Mouse (Mus musculus): ENCODE data around the gene Tll2. TPM values are rescaled to one million over a fixed set of nuclear protein-coding genes. Genes with fewer than 3 reads are reported as not detected.

Gene Tll2
- polyA plus RNA-seq, 1 experiment from 2014 or later = not detected

DNA sequence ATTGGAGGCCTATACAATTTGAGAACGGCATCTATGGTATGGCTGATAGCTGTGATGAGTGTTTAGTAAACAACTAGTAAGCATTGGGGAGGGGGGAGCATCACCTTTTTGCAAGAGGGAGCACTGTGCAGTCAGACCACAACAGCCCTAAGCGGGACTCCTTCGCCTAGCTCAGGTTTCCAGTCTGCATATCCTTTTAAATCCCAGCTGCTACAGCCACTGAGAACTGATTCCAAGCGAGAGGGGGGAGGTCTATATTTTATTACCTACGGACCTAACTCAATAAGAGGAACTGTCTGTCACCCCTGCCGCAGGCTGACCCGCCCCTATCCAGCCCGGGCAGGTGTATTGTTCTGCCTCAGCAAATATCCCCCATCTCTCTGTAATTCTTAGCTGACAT lies 99.1 kb downstream of the Tll2 start:
- 63% methylated on average over 8 of the region's 8 CpGs for WGBS
- DNase-seq (ENCODE audit: low spot score) = no peak
- no peak overlapping the region for H3K9ac ChIP-seq (replicated peaks; ENCODE audit: low read depth)

DNA sequence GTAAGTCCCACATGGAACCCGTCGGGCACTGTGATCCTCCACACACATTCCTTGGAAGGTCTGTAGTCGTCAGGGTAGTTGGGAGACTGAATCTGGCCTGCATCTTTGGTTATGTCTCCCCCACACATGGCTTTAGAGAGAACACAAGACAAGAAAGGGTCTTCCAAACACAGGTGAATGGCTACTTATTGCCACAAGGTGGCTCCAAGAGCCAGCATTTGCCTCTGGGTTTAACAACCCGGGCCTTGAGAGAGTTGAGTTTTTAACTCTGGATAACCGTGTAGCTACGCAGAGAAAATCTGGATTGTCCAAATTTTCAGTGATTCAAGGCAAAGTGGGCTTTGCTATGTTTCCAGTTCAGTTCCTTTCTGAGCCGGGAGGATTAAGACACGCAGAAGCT lies 101.7 kb downstream of the Tll2 start:
- peak; percentile 40 for DNase-seq (ENCODE audit: low spot score)
- WGBS = 47% methylated on average over 8 of the region's 8 CpGs

More for the DNA sequence above, 99.1 kb downstream of the Tll2 start:
- Histone ChIP-seq H3K4me3 (ENCODE audit: low read depth, low read length) (no peak overlapping the region), H3K4me1 (ENCODE audit: insufficient read depth, low read depth, low read length) (no peaks in the 10 kb centered on the region), H3K36me3 (ENCODE audit: insufficient read depth, low read length) (no peaks in the 10 kb centered on the region), H3K9me3 (ENCODE audit: low read length) (no peaks in the 10 kb centered on the region), H3K4me2 (replicated peaks; ENCODE audit: low read depth, low read length) (no peak overlapping the region), H3K27me3 (replicated peaks; ENCODE audit: insufficient read depth, low read length) (no peaks in the 10 kb centered on the region), H3K27ac (ENCODE audit: low read length) (no peak overlapping the region)
- TF ChIP-seq CTCF (IDR thresholded peaks at IDR 0.05) (no peak), EP300 (IDR thresholded peaks at IDR 0.05) (no peak)
- ATAC-seq = no peak

DNA sequence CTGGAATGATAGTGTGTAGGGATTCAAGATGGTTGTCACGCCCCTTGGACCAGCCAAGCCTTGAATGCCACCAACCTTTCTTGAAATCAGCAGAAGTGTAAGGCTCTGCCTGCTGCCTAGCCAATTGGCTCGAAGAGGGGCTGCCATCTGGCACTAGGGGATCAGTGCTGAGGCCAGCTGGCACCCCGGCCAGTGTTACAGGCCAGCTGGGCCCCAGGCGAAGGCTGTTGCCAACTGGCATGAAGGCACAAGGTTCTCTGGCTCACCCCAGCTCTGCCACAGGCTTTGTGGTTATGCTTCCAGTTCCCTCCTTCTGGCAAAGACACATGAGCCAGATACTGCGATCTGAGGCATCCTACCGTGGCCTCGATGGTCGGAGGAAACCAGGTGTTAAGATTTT lies 105.2 kb downstream of the Tll2 start:
- H3K4me3 ChIP-seq (ENCODE audit: low read depth, low read length) = no peak overlapping the region
- H3K4me1 ChIP-seq (ENCODE audit: insufficient read depth, low read depth, low read length) = no peaks in the 10 kb centered on the region
- no peaks in the 10 kb centered on the region for H3K27me3 ChIP-seq (replicated peaks; ENCODE audit: insufficient read depth, low read length)
- H3K9ac ChIP-seq (replicated peaks; ENCODE audit: low read depth) = no peak overlapping the region
- ATAC-seq = no peak
- no peak overlapping the region for H3K4me2 ChIP-seq (replicated peaks; ENCODE audit: low read depth, low read length)
- no peaks in the 10 kb centered on the region for H3K9me3 ChIP-seq (ENCODE audit: low read length)
- WGBS = 76% methylated on average over 8 of the region's 8 CpGs
- TF ChIP-seq CTCF (IDR thresholded peaks at IDR 0.05) = no peak
- no peak for TF ChIP-seq EP300 (IDR thresholded peaks at IDR 0.05)
- H3K27ac ChIP-seq (ENCODE audit: low read length) = no peak overlapping the region
- H3K36me3 ChIP-seq (ENCODE audit: insufficient read depth, low read length) = no peaks in the 10 kb centered on the region
- DNase-seq (ENCODE audit: low spot score) = no peak

More for the DNA sequence above, 101.7 kb downstream of the Tll2 start:
- H3K9ac ChIP-seq (replicated peaks; ENCODE audit: low read depth) = no peak overlapping the region
- no peaks in the 10 kb centered on the region for H3K9me3 ChIP-seq (ENCODE audit: low read length)
- TF ChIP-seq CTCF (IDR thresholded peaks at IDR 0.05) (peak; percentile 65), EP300 (IDR thresholded peaks at IDR 0.05) (no peak)
- no peaks in the 10 kb centered on the region for H3K27me3 ChIP-seq (replicated peaks; ENCODE audit: insufficient read depth, low read length)
- no peak overlapping the region for H3K4me3 ChIP-seq (ENCODE audit: low read depth, low read length)
- no peak overlapping the region for H3K27ac ChIP-seq (ENCODE audit: low read length)
- H3K4me2 ChIP-seq (replicated peaks; ENCODE audit: low read depth, low read length) = no peak overlapping the region
- H3K4me1 ChIP-seq (ENCODE audit: insufficient read depth, low read depth, low read length) = no peaks in the 10 kb centered on the region
- H3K36me3 ChIP-seq (ENCODE audit: insufficient read depth, low read length) = no peaks in the 10 kb centered on the region
- ATAC-seq = no peak

DNA sequence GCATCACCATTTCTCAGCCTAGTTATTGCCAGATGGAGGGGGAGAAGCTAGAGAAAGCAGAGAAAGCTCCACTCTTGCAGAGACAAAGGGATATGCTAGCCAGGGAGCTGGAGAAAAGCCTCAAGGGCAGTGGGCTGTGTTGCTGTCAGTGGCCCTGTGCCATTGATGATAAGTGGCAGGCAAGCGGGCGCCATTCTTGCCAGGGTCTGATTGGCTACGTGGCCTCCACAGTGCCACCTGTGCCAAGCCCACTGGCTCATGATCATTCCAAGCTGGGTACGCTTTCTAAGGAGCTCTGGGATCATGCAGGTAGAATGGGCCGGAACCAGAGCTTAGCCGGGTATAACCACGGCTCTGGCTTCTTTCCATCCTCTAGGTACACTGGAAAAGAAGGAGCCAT lies 105.8 kb downstream of the Tll2 start:
- no peak overlapping the region for H3K9ac ChIP-seq (replicated peaks; ENCODE audit: low read depth)
- H3K4me3 ChIP-seq (ENCODE audit: low read depth, low read length) = no peak overlapping the region
- no peaks in the 10 kb centered on the region for H3K4me1 ChIP-seq (ENCODE audit: insufficient read depth, low read depth, low read length)
- H3K27me3 ChIP-seq (replicated peaks; ENCODE audit: insufficient read depth, low read length) = no peaks in the 10 kb centered on the region
- no peak for TF ChIP-seq CTCF (IDR thresholded peaks at IDR 0.05)
- no peak for TF ChIP-seq EP300 (IDR thresholded peaks at IDR 0.05)
- DNase-seq (ENCODE audit: low spot score) (no peak), ATAC-seq (no peak)
- WGBS = 88% methylated on average over 7 of the region's 7 CpGs
- H3K9me3 ChIP-seq (ENCODE audit: low read length) = no peaks in the 10 kb centered on the region
- no peak overlapping the region for H3K27ac ChIP-seq (ENCODE audit: low read length)
- no peaks in the 10 kb centered on the region for H3K36me3 ChIP-seq (ENCODE audit: insufficient read depth, low read length)
- no peak overlapping the region for H3K4me2 ChIP-seq (replicated peaks; ENCODE audit: low read depth, low read length)

DNA sequence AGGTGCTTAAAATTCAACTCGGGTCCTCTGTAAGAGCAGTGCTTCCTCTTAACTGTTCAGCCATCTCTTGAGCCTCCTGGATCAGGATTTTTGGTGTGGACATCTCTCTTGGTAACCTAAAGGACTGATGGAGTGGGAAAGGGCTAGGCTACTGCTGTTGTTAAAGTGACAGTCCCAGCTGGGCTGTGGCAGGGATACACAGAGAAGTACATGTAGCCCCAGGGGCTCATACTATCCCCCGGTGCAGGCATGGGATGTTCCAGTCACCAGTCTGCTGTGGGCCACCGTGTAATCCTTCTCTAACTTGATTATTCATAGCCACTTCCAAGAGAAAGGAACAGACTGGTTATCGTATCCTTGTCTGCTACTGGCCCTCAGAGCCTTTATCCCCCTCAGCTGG lies 109.6 kb downstream of the Tll2 start:
- H3K4me2 ChIP-seq (replicated peaks; ENCODE audit: low read depth, low read length) = no peak overlapping the region
- H3K9me3 ChIP-seq (ENCODE audit: low read length) = no peaks in the 10 kb centered on the region
- no peaks in the 10 kb centered on the region for H3K36me3 ChIP-seq (ENCODE audit: insufficient read depth, low read length)
- H3K27me3 ChIP-seq (replicated peaks; ENCODE audit: insufficient read depth, low read length) = no peaks in the 10 kb centered on the region
- 71% methylated on average over 4 of the region's 4 CpGs for WGBS
- H3K9ac ChIP-seq (replicated peaks; ENCODE audit: low read depth) = no peak overlapping the region
- no peak for TF ChIP-seq CTCF (IDR thresholded peaks at IDR 0.05)
- no peak for TF ChIP-seq EP300 (IDR thresholded peaks at IDR 0.05)
- no peaks in the 10 kb centered on the region for H3K4me1 ChIP-seq (ENCODE audit: insufficient read depth, low read depth, low read length)
- H3K27ac ChIP-seq (ENCODE audit: low read length) = no peak overlapping the region
- H3K4me3 ChIP-seq (ENCODE audit: low read depth, low read length) = no peak overlapping the region
- ATAC-seq = no peak
- no peak for DNase-seq (ENCODE audit: low spot score)

DNA sequence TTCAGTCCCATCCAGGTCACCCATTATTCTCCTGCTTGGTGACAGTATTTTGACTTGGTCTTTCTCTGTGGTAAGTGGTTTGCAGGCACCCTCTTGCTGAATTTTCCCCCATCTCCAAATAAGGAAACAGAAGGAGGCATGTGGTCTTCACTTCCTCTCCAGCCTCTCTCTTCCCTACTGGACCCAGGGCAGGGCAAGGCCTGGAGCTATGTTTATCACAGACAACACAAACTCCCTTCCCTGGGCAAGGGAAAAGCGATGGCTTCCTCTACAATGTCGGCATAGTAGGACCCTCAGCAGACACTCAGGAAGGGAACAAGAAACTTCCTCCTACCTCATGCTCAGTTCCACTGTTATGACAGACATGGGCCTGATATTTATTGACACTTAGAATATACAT lies 114.7 kb downstream of the Tll2 start:
- Histone ChIP-seq H3K27me3 (replicated peaks; ENCODE audit: insufficient read depth, low read length) (no peaks in the 10 kb centered on the region), H3K4me3 (ENCODE audit: low read depth, low read length) (no peak overlapping the region), H3K27ac (ENCODE audit: low read length) (no peak overlapping the region), H3K9me3 (ENCODE audit: low read length) (no peaks in the 10 kb centered on the region), H3K36me3 (ENCODE audit: insufficient read depth, low read length) (no peaks in the 10 kb centered on the region), H3K4me2 (replicated peaks; ENCODE audit: low read depth, low read length) (no peak overlapping the region), H3K9ac (replicated peaks; ENCODE audit: low read depth) (no peak overlapping the region), H3K4me1 (ENCODE audit: insufficient read depth, low read depth, low read length) (no peaks in the 10 kb centered on the region)
- no peak for ATAC-seq
- no peak for DNase-seq (ENCODE audit: low spot score)
- TF ChIP-seq CTCF (IDR thresholded peaks at IDR 0.05) (no peak), EP300 (IDR thresholded peaks at IDR 0.05) (no peak)
- WGBS = 29% methylated on average over 2 of the region's 2 CpGs

DNA sequence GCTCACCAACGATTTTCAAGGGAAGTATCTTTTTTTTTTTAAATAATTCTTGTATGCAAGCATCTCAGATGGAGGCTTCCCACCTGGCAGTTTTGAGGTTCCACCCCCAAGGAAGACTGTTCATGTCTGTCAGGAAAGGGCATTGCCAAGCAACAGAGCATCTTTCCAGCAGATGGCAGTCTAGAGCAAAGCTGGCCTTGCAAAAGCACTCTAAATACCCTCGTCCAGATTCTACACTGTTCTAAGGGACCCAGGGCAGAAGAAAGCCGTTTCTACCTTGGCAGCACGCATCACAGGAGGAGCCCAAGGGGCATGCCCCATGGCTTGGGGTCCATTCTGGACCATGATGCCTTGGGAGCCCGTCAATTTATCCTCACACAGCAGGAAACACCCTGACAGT lies 116.8 kb downstream of the Tll2 start:
- TF ChIP-seq EP300 (IDR thresholded peaks at IDR 0.05) (no peak), CTCF (IDR thresholded peaks at IDR 0.05) (peak; percentile 86)
- no peak overlapping the region for H3K4me3 ChIP-seq (ENCODE audit: low read depth, low read length)
- H3K4me1 ChIP-seq (ENCODE audit: insufficient read depth, low read depth, low read length) = no peaks in the 10 kb centered on the region
- no peak overlapping the region for H3K4me2 ChIP-seq (replicated peaks; ENCODE audit: low read depth, low read length)
- H3K27me3 ChIP-seq (replicated peaks; ENCODE audit: insufficient read depth, low read length) = no peaks in the 10 kb centered on the region
- H3K9me3 ChIP-seq (ENCODE audit: low read length) = no peaks in the 10 kb centered on the region
- DNase-seq (ENCODE audit: low spot score) (peak; percentile 72), ATAC-seq (0 out of 2 replicates have a peak, but pooled peaks have one; percentile 33)
- whole genome bisulfite sequencing = 8% methylated on average over 5 of the region's 5 CpGs
- H3K27ac ChIP-seq (ENCODE audit: low read length) = no peak overlapping the region
- H3K9ac ChIP-seq (replicated peaks; ENCODE audit: low read depth) = no peak overlapping the region
- no peaks in the 10 kb centered on the region for H3K36me3 ChIP-seq (ENCODE audit: insufficient read depth, low read length)

Data from lung, postnatal 0 days (tissue).